Comparison of ENCODE assay signal across 13 mouse cellular contexts in the genomic region with DNA sequence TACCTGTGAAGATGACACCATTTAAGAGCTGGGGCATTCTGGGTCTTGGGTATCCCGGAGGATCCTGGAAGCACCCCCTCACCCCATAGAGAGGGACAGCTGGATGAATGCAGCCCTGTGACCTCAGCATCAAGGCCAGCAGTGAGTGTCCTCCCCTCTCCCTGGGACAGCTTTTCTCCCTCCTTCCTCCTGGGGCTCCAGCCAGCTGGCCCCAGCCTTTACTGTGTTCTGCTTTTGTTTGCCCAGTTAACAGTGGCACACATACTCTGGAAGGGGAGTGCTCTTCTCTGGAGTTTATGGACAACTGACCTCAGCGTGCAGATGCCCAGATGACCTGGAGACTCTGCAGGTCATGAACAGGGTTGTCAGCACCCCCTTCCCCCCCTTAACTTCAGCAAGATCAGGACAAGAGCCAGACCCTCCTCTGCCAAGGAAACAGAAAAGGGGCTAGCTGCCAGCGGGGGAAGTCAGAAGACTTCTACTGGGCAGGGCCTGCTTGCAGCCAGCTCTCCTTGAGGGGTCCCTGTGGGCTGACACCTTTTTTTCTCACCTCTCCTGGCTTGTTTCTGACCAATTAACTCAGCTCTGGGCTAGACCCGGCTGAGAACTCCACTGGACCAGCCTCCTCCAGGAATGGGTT. TPM values are rescaled to one million over a fixed set of nuclear protein-coding genes. Genes with fewer than 3 reads are reported as not detected.
DNase-seq lines count a peak whose midpoint lies in the region; ATAC-seq lines count a peak whose summit lies in the region.
"Had no signal": no experiment of that assay in that cellular context is flagged by ENCODE, and none has a peak within 500 bp of the region (broad histone marks: within the 10 kb centered on the region; RNA-seq: fewer than 3 reads in every experiment).

No protein-coding gene starts in this region.

- ATAC-seq in hindbrain, embryonic 15.5 days (ENCODE audit: low FRiP score, low read depth): peak; percentile 72; the same call in 1 of the 2 replicates
- ATAC-seq in hindbrain, embryonic 13.5 days (ENCODE audit: low FRiP score): no peak
- ATAC-seq: intestine, embryonic 16.5 days had no signal

- H3K27me3 ChIP-seq in hindbrain, embryonic 15.5 days: no peaks in the 10 kb centered on the region
- H3K27me3 ChIP-seq in hindbrain, embryonic 13.5 days: no peaks in the 10 kb centered on the region
- H3K27me3 ChIP-seq: limb, embryonic 12.5 days had no signal

- H3K4me1 ChIP-seq in hindbrain, embryonic 15.5 days (replicated peaks): peaks cover 21% of the 10 kb centered on the region
- H3K4me1 ChIP-seq in hindbrain, embryonic 13.5 days (replicated peaks): peaks cover 24% of the 10 kb centered on the region
- H3K4me1 ChIP-seq: limb, embryonic 12.5 days had no signal

- H3K27ac ChIP-seq in hindbrain, embryonic 15.5 days (replicated peaks): no peak overlapping the region
- no peak overlapping the region for H3K27ac ChIP-seq in hindbrain, embryonic 13.5 days
- H3K27ac ChIP-seq: limb, embryonic 12.5 days; macrophage had no signal

- no peak overlapping the region for H3K9ac ChIP-seq in hindbrain, embryonic 15.5 days
- H3K9ac ChIP-seq in hindbrain, embryonic 13.5 days: no peak overlapping the region
- H3K9ac ChIP-seq: limb, embryonic 12.5 days had no signal

- DNase-seq in adrenal gland, adult (ENCODE audit: inconsistent age in 2 of 2, low spot score in 1 of 2): peak; percentile 21 to 70
- no peak for DNase-seq in adrenal gland, postnatal 4 days (ENCODE audit: low spot score in 2 of 2)
- peak; percentile 34 for DNase-seq in retina, postnatal 1 day
- no peak for DNase-seq in retina, embryonic 14.5 days (ENCODE audit: low spot score)
- DNase-seq in testis, postnatal 10 days (ENCODE audit: low spot score): peak; percentile 58
- no peak for DNase-seq in layer of hippocampus, adult 9-10 months (ENCODE audit: low spot score)
- DNase-seq: layer of hippocampus, adult 9-11 months; thymus, postnatal 14 days had no signal

- no peak overlapping the region for H3K4me2 ChIP-seq in hindbrain, embryonic 15.5 days
- no peak overlapping the region for H3K4me2 ChIP-seq in hindbrain, embryonic 13.5 days
- H3K4me2 ChIP-seq: limb, embryonic 12.5 days had no signal

- H3K9me3 ChIP-seq in hindbrain, embryonic 15.5 days: no peaks in the 10 kb centered on the region
- H3K9me3 ChIP-seq in hindbrain, embryonic 13.5 days: no peaks in the 10 kb centered on the region
- H3K9me3 ChIP-seq: limb, embryonic 12.5 days had no signal

- H3K36me3 ChIP-seq in hindbrain, embryonic 15.5 days: no peaks in the 10 kb centered on the region
- H3K36me3 ChIP-seq in hindbrain, embryonic 13.5 days: no peaks in the 10 kb centered on the region
- H3K36me3 ChIP-seq: limb, embryonic 12.5 days had no signal

- WGBS in hindbrain, embryonic 15.5 days: 30% methylated on average over 4 of the region's 4 CpGs
- WGBS in hindbrain, embryonic 13.5 days: 36% methylated on average over 4 of the region's 4 CpGs

- no peak overlapping the region for H3K4me3 ChIP-seq in hindbrain, embryonic 15.5 days
- no peak overlapping the region for H3K4me3 ChIP-seq in hindbrain, embryonic 13.5 days
- H3K4me3 ChIP-seq: limb, embryonic 12.5 days had no signal

RNA-seq across cellular contexts. Expression of gene Cacng5, which starts 10.8 kb away (rescaled TPM):
- 1 to 10 TPM; 2.0 to 2.5 TPM for total RNA-seq in adrenal gland, postnatal 4 days (2021)
- polyA plus RNA-seq in hindbrain, embryonic 15.5 days (2015; fragmentation: Nextera tagmentation; extraction: Ambion mirVana): 10.7 and 11.5 TPM in 2 replicates
- polyA plus RNA-seq in hindbrain, embryonic 13.5 days (2015; fragmentation: Nextera tagmentation; extraction: Ambion mirVana): 4.7 and 5.8 TPM in 2 replicates
- polyA plus RNA-seq: macrophage had no signal

Comparison
In these comparisons a context has a peak if more than half of its experiments do, and no peak if none do; other contexts are left out.
1. DNase-seq: peak in adrenal gland, adult (2 of 2), retina, postnatal 1 day (single experiment) and testis, postnatal 10 days (single experiment); none in adrenal gland, postnatal 4 days (0 of 2), retina, embryonic 14.5 days (single experiment) and layer of hippocampus, adult 9-10 months (single experiment).